Mouse (Mus musculus): ENCODE results near the gene Vav3.

DNA sequence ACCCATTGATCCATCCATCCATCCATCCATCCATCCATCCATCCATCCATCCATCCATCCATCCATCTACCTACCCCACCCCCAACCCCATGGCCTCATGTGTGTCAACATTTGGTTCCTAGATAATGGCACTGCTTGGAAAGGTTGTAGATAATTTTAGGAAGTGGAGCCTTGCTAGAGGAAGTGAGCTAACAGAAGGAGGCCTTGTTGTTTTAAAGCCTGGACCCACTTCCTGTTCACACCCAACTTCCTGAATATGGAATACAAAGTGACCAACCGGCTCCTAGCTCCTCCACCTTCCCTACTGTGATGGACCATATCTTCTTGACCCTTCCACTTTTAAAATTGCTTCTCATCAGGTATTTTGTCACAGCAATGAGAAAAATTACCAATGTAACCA lies 5.0 kb upstream of the Vav3 start:
- TF ChIP-seq MYOG (IDR thresholded peaks at IDR 0.05; ENCODE audit: control insufficient read depth, extremely low read depth, insufficient read length) (no peak), USF1 (IDR thresholded peaks at IDR 0.05; ENCODE audit: low read depth) (no peak), CTCF (IDR thresholded peaks at IDR 0.05; ENCODE audit: control insufficient read depth, insufficient read depth, insufficient read length) (no peak), CEBPB (IDR thresholded peaks at IDR 0.05; ENCODE audit: low read depth) (no peak), MAX (IDR thresholded peaks at IDR 0.05) (no peak), FOSL1 (IDR thresholded peaks at IDR 0.05; ENCODE audit: insufficient read depth, low read length, poor library complexity, severe bottlenecking) (no peak)

All from C2C12 (cell line).